Mouse (Mus musculus) embryonic fibroblast, embryonic 13.5 days (primary cell): ENCODE measurements at regions not wholly inside any gene's neighbourhood (a gene's known extent, or its start where the extent isn't known, plus 50 kb on each side); places are given as distances from the start of the nearest gene placed in this dataset.

Source experiments
- CTCF ChIP-seq: IDR thresholded peaks from 2 replicates; pipeline ENCODE4 v1.5.1; 2011; ENCODE audit warnings: mild to moderate bottlenecking, control low read depth, low read length, moderate library complexity, borderline replicate concordance; ENCODE audit not compliant: insufficient read depth
- POLR2A ChIP-seq: IDR thresholded peaks from 2 replicates; pipeline ENCODE4 v1.6.1; 2011; ENCODE audit warnings: low read depth, mild to moderate bottlenecking, control low read depth, low read length, moderate library complexity

DNA sequence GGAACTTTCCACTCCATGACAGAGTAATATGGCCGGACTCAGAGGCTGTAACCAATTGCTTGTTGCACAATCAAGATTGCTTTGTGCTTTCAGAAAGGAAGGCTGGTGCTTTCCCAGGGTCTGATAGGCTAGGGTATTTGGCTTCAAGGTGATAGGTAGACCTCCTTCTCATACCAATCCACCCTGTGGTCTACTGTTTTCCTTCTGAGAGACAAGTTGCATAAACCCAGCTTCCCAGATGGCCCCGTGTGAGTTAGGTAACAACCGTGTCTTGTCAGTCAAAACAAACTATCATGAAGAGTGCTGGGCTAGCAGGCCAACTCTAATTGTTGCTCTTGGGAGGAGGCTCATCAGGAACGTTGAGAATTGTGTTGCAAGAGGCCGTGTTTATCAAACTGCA lies 337.2 kb downstream of the Gadd45g start:
- no peak for TF ChIP-seq CTCF
- TF ChIP-seq POLR2A = no peak
